Mouse (Mus musculus): ENCODE results near the gene Ccdc97.
A peak's percentile ranks its signal among the peaks of the same experiment; 100 is the strongest.
"Not testable (repeated sequence)": the region's sequence is repeated elsewhere in the genome, so short reads cannot be mapped to it uniquely, and the experiment has no call there.

Ccdc97 gene

GRCm38 (mm10) chr7:25718788-25719417 is at the start of gene Ccdc97:
TSS of gene Ccdc97 (minus strand) at chr7:25719088.
- peak; percentile 83 to 86 for DNase-seq (ENCODE audit: low spot score in 2 of 2)

GRCm38 (mm10) chr7:25768229-25768628 is 49.3 kb upstream of the Ccdc97 start:
- no peak for DNase-seq (ENCODE audit: low spot score in 2 of 2)

- DNase-seq (ENCODE audit: low spot score in 2 of 2), result no peak
Observed at GRCm38 (mm10) chr7:25766108-25766507, 47.2 kb upstream of the Ccdc97 start.

GRCm38 (mm10) chr7:25764221-25764620 is 45.3 kb upstream of the Ccdc97 start:
- no peak for DNase-seq (ENCODE audit: low spot score in 2 of 2)

- DNase-seq (ENCODE audit: low spot score in 2 of 2), result no peak
Observed at GRCm38 (mm10) chr7:25763678-25764077, 44.8 kb upstream of the Ccdc97 start.

- DNase-seq (ENCODE audit: low spot score in 2 of 2), result no peak
Observed at GRCm38 (mm10) chr7:25761354-25761753, 42.5 kb upstream of the Ccdc97 start.

GRCm38 (mm10) chr7:25756011-25756410 is 37.1 kb upstream of the Ccdc97 start:
- DNase-seq (ENCODE audit: low spot score in 2 of 2), result peak; percentile 76 to 84

GRCm38 (mm10) chr7:25755468-25755833 is 36.6 kb upstream of the Ccdc97 start:
- DNase-seq (ENCODE audit: low spot score in 2 of 2), result peak; percentile 32 to 49

GRCm38 (mm10) chr7:25754738-25755467 is 36.0 kb upstream of the Ccdc97 start, which contains the start of gene Hnrnpul1:
TSS of gene Hnrnpul1 (minus strand) at chr7:25754757.
- DNase-seq (ENCODE audit: low spot score in 2 of 2), result peak; percentile 99

- DNase-seq (ENCODE audit: low spot score in 2 of 2), result no peak
Observed at GRCm38 (mm10) chr7:25754439-25754737, 35.5 kb upstream of the Ccdc97 start.

GRCm38 (mm10) chr7:25753643-25754438 is 35.0 kb upstream of the Ccdc97 start:
- DNase-seq (ENCODE audit: low spot score in 2 of 2), result no peak

- DNase-seq (ENCODE audit: low spot score in 2 of 2), result no peak
Observed at GRCm38 (mm10) chr7:25753076-25753475, 34.2 kb upstream of the Ccdc97 start.

GRCm38 (mm10) chr7:25746844-25747243 is 28.0 kb upstream of the Ccdc97 start:
- no peak for DNase-seq (ENCODE audit: low spot score in 2 of 2)

GRCm38 (mm10) chr7:25738277-25738676 is 19.4 kb upstream of the Ccdc97 start:
- no peak for DNase-seq (ENCODE audit: low spot score in 2 of 2)

GRCm38 (mm10) chr7:25736920-25737319 is 18.0 kb upstream of the Ccdc97 start:
- DNase-seq (ENCODE audit: low spot score in 2 of 2), result no peak

- no peak for DNase-seq (ENCODE audit: low spot score in 2 of 2)
Observed at GRCm38 (mm10) chr7:25734991-25735390, 16.1 kb upstream of the Ccdc97 start.

GRCm38 (mm10) chr7:25731294-25732055 is 12.6 kb upstream of the Ccdc97 start:
- DNase-seq (ENCODE audit: low spot score in 2 of 2), result no peak

GRCm38 (mm10) chr7:25729862-25730261 is 11.0 kb upstream of the Ccdc97 start:
- DNase-seq (ENCODE audit: low spot score in 2 of 2), result no peak

GRCm38 (mm10) chr7:25729396-25729795 is 10.5 kb upstream of the Ccdc97 start:
- DNase-seq (ENCODE audit: low spot score in 2 of 2), result no peak

GRCm38 (mm10) chr7:25727800-25728199 is 8.9 kb upstream of the Ccdc97 start:
- no peak for DNase-seq (ENCODE audit: low spot score in 2 of 2)

GRCm38 (mm10) chr7:25725886-25726285 is 7.0 kb upstream of the Ccdc97 start:
- DNase-seq (ENCODE audit: low spot score in 2 of 2), result no peak

GRCm38 (mm10) chr7:25721776-25722175 is 2.9 kb upstream of the Ccdc97 start:
- DNase-seq (ENCODE audit: low spot score in 2 of 2), result not testable (repeated sequence)

Measured in spleen, postnatal 14 days (tissue).